Mouse (Mus musculus): ENCODE measurements around the gene Spata18. TPM values are rescaled to one million over a fixed set of nuclear protein-coding genes. Genes with fewer than 3 reads are reported as not detected.

Gene Spata18
- polyA plus RNA-seq, 1 experiment from 2014 or later = not detected

Other genes with a start within 250 kb of the Spata18 start
- not detected in 2 replicates for gene Cwh43, start 245.3 kb upstream of the Spata18 start, polyA plus RNA-seq (2016; fragmentation: Nextera tagmentation; extraction: Ambion mirVana)
- 59.2 and 61.2 TPM in 2 replicates for gene Dcun1d4, start 170.4 kb upstream of the Spata18 start, polyA plus RNA-seq (2016; fragmentation: Nextera tagmentation; extraction: Ambion mirVana)
- not detected in 2 replicates for gene Lrrc66, start 18.9 kb upstream of the Spata18 start, polyA plus RNA-seq (2016; fragmentation: Nextera tagmentation; extraction: Ambion mirVana)
- gene Sgcb, start 3.6 kb upstream of the Spata18 start, polyA plus RNA-seq (2016; fragmentation: Nextera tagmentation; extraction: Ambion mirVana) = 27.0 and 30.7 TPM in 2 replicates

Data from neural tube, embryonic 12.5 days (tissue).